Mouse (Mus musculus): Measurements from ENCODE around the gene Wdr24.

Gene Wdr24

GRCm38 (mm10) chr17:25837533-25837932 lies 14.1 kb downstream of the Wdr24 start:
- Histone ChIP-seq H3K4me1 (replicated peaks; ENCODE audit: low read depth, low read length) (peaks cover 57% of the 10 kb centered on the region), H3K27me3 (ENCODE audit: insufficient read depth, low read length) (peaks cover 11% of the 10 kb centered on the region), H3K9me3 (ENCODE audit: low read length) (no peaks in the 10 kb centered on the region), H3K36me3 (ENCODE audit: insufficient read depth, low read length) (peaks cover 77% of the 10 kb centered on the region), H3K4me3 (replicated peaks; ENCODE audit: low read length) (peak overlapping the region; percentile 72; the same call in 1 of the 2 replicates)
- TF ChIP-seq NANOG (IDR thresholded peaks at IDR 0.05; ENCODE audit: borderline replicate concordance, low read length) (no peak), CTCF (conservative IDR thresholded peaks at IDR 0.05; ENCODE audit: low read length) (no peak), POU5F1 (IDR thresholded peaks at IDR 0.05; ENCODE audit: borderline replicate concordance, low read length) (no peak)

- Histone ChIP-seq H3K4me1 (replicated peaks; ENCODE audit: low read depth, low read length) (peaks cover 63% of the 10 kb centered on the region), H3K36me3 (ENCODE audit: insufficient read depth, low read length) (peaks cover 86% of the 10 kb centered on the region), H3K4me3 (replicated peaks; ENCODE audit: low read length) (no peak overlapping the region), H3K9me3 (ENCODE audit: low read length) (no peaks in the 10 kb centered on the region), H3K27me3 (ENCODE audit: insufficient read depth, low read length) (peaks cover 11% of the 10 kb centered on the region)
- TF ChIP-seq POU5F1 (IDR thresholded peaks at IDR 0.05; ENCODE audit: borderline replicate concordance, low read length) (no peak), NANOG (IDR thresholded peaks at IDR 0.05; ENCODE audit: borderline replicate concordance, low read length) (no peak), CTCF (conservative IDR thresholded peaks at IDR 0.05; ENCODE audit: low read length) (no peak)
These were observed 15.5 kb downstream of the Wdr24 start for GRCm38 (mm10) chr17:25838904-25839303.

- Histone ChIP-seq H3K27me3 (ENCODE audit: insufficient read depth, low read length) (peaks cover 11% of the 10 kb centered on the region), H3K36me3 (ENCODE audit: insufficient read depth, low read length) (peaks cover 80% of the 10 kb centered on the region), H3K9me3 (ENCODE audit: low read length) (no peaks in the 10 kb centered on the region), H3K4me3 (replicated peaks; ENCODE audit: low read length) (no peak overlapping the region), H3K4me1 (replicated peaks; ENCODE audit: low read depth, low read length) (peaks cover 58% of the 10 kb centered on the region)
- TF ChIP-seq CTCF (conservative IDR thresholded peaks at IDR 0.05; ENCODE audit: low read length) = no peak
- TF ChIP-seq POU5F1 (IDR thresholded peaks at IDR 0.05; ENCODE audit: borderline replicate concordance, low read length) = no peak
- no peak for TF ChIP-seq NANOG (IDR thresholded peaks at IDR 0.05; ENCODE audit: borderline replicate concordance, low read length)
These were observed 16.2 kb downstream of the Wdr24 start for GRCm38 (mm10) chr17:25839455-25840235.

DNA sequence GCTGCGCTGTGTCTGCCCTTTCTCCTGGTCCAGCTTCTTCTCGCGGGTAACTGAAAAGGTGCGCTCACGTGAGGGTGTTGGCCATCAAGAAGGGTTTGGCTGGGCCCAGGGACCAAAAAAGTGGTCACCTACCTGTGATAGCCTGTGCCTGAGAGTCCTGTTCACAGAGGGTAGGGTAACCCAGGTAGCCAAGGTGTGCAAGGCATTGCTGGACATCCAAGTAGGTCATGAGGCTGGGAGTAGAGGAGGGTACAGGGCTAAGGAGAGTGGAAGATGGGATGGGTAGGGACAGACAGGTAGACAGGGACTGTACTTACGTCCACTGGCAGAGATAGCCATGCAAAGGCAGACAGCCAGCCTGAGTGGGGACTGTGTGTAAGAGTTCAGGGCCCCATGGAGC lies 17.1 kb downstream of the Wdr24 start:
- no peak for TF ChIP-seq CTCF (conservative IDR thresholded peaks at IDR 0.05; ENCODE audit: low read length)
- no peak for TF ChIP-seq POU5F1 (IDR thresholded peaks at IDR 0.05; ENCODE audit: borderline replicate concordance, low read length)
- no peak for TF ChIP-seq NANOG (IDR thresholded peaks at IDR 0.05; ENCODE audit: borderline replicate concordance, low read length)
- H3K4me3 ChIP-seq (replicated peaks; ENCODE audit: low read length) = no peak overlapping the region
- H3K4me1 ChIP-seq (replicated peaks; ENCODE audit: low read depth, low read length) = peaks cover 58% of the 10 kb centered on the region

GRCm38 (mm10) chr17:25841117-25841880 lies 17.9 kb downstream of the Wdr24 start, which contains the start of gene Gm20683:
Gm20683 (minus strand) TSS chr17:25841763.
- Histone ChIP-seq H3K9me3 (ENCODE audit: low read length) (no peaks in the 10 kb centered on the region), H3K27me3 (ENCODE audit: insufficient read depth, low read length) (peaks cover 5% of the 10 kb centered on the region), H3K36me3 (ENCODE audit: insufficient read depth, low read length) (peaks cover 79% of the 10 kb centered on the region), H3K4me1 (replicated peaks; ENCODE audit: low read depth, low read length) (peaks cover 53% of the 10 kb centered on the region), H3K4me3 (replicated peaks; ENCODE audit: low read length) (no peak within 1 kb of the TSS)
- TF ChIP-seq NANOG (IDR thresholded peaks at IDR 0.05; ENCODE audit: borderline replicate concordance, low read length) = no peak
- TF ChIP-seq CTCF (conservative IDR thresholded peaks at IDR 0.05; ENCODE audit: low read length) = no peak
- TF ChIP-seq POU5F1 (IDR thresholded peaks at IDR 0.05; ENCODE audit: borderline replicate concordance, low read length) = no peak

More for the DNA sequence above, 17.1 kb downstream of the Wdr24 start:
- Histone ChIP-seq H3K36me3 (ENCODE audit: insufficient read depth, low read length) (peaks cover 79% of the 10 kb centered on the region), H3K27me3 (ENCODE audit: insufficient read depth, low read length) (peaks cover 11% of the 10 kb centered on the region), H3K9me3 (ENCODE audit: low read length) (no peaks in the 10 kb centered on the region)

DNA sequence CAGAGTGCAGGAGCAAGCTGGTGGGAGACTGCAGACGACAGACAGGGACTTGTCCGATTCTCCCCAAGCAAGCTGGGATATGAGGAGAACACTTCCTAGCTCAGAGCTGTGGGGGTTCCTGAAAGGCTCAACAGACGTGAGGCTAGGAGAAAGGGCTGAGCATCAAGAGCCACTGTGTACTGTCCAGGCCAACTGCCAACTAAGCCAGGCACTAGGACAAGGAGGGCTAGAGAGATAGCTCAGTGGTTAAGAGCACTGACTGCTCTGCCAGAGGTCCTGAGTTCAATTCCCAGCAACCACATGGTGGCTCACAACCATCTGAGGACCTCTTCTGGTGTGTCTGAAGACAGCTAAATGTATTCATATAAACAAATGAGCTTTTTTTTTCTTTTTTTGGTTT lies 19.1 kb downstream of the Wdr24 start:
- peaks cover 86% of the 10 kb centered on the region for H3K36me3 ChIP-seq (ENCODE audit: insufficient read depth, low read length)
- H3K9me3 ChIP-seq (ENCODE audit: low read length) = no peaks in the 10 kb centered on the region
- no peaks in the 10 kb centered on the region for H3K27me3 ChIP-seq (ENCODE audit: insufficient read depth, low read length)
- no peak overlapping the region for H3K4me3 ChIP-seq (replicated peaks; ENCODE audit: low read length)
- TF ChIP-seq CTCF (conservative IDR thresholded peaks at IDR 0.05; ENCODE audit: low read length) (no peak), POU5F1 (IDR thresholded peaks at IDR 0.05; ENCODE audit: borderline replicate concordance, low read length) (no peak), NANOG (IDR thresholded peaks at IDR 0.05; ENCODE audit: borderline replicate concordance, low read length) (no peak)
- H3K4me1 ChIP-seq (replicated peaks; ENCODE audit: low read depth, low read length) = peaks cover 43% of the 10 kb centered on the region

DNA sequence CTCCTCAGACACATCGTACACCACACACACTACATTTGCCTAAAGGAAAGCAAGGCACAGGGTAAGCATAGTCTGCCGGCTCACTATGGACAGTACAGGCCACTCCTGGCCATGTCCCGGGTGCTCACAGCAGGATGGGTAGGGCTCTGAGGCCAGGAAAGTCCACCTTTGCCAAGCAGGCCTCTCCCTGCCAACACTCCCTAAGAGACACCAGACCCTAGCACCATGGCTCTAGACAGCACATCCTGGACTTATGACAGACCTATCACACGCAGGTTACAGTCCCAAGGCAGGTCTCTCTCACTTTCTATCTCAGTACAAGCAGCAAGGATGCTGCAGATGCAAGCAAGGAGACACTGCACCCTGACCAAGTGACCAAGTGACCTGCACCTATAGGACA lies 19.7 kb downstream of the Wdr24 start:
- Histone ChIP-seq H3K27me3 (ENCODE audit: insufficient read depth, low read length) (no peaks in the 10 kb centered on the region), H3K4me3 (replicated peaks; ENCODE audit: low read length) (no peak overlapping the region; the same call in 1 of the 2 replicates), H3K36me3 (ENCODE audit: insufficient read depth, low read length) (peaks cover 86% of the 10 kb centered on the region), H3K4me1 (replicated peaks; ENCODE audit: low read depth, low read length) (peaks cover 37% of the 10 kb centered on the region), H3K9me3 (ENCODE audit: low read length) (no peaks in the 10 kb centered on the region)
- TF ChIP-seq NANOG (IDR thresholded peaks at IDR 0.05; ENCODE audit: borderline replicate concordance, low read length) (no peak), CTCF (conservative IDR thresholded peaks at IDR 0.05; ENCODE audit: low read length) (no peak), POU5F1 (IDR thresholded peaks at IDR 0.05; ENCODE audit: borderline replicate concordance, low read length) (no peak)

- Histone ChIP-seq H3K36me3 (ENCODE audit: insufficient read depth, low read length) (peaks cover 86% of the 10 kb centered on the region), H3K4me1 (replicated peaks; ENCODE audit: low read depth, low read length) (peaks cover 37% of the 10 kb centered on the region), H3K27me3 (ENCODE audit: insufficient read depth, low read length) (no peaks in the 10 kb centered on the region), H3K4me3 (replicated peaks; ENCODE audit: low read length) (peak overlapping the region; percentile 90), H3K9me3 (ENCODE audit: low read length) (no peaks in the 10 kb centered on the region)
- TF ChIP-seq NANOG (IDR thresholded peaks at IDR 0.05; ENCODE audit: borderline replicate concordance, low read length) = no peak
- no peak for TF ChIP-seq POU5F1 (IDR thresholded peaks at IDR 0.05; ENCODE audit: borderline replicate concordance, low read length)
- no peak for TF ChIP-seq CTCF (conservative IDR thresholded peaks at IDR 0.05; ENCODE audit: low read length)
These were observed 20.4 kb downstream of the Wdr24 start for GRCm38 (mm10) chr17:25843636-25844395.

Measured in E14TG2a.4 (cell line).